In genomic region chr3:95141474-95141873, GRCm38 (mm10) we compare ENCODE assay signal across 12 mouse cellular contexts. TPM values are rescaled to one million over a fixed set of nuclear protein-coding genes. Genes with fewer than 3 reads are reported as not detected.
DNase-seq lines count a peak whose midpoint lies in the region; ATAC-seq and TF ChIP-seq lines count a peak whose summit lies in the region.
"Had no signal": no experiment of that assay in that cellular context is flagged by ENCODE, and none has a peak within 500 bp of the region (broad histone marks: within the 10 kb centered on the region; RNA-seq: fewer than 3 reads in every experiment).

No protein-coding gene starts in this region.

- no peaks in the 10 kb centered on the region for H3K36me3 ChIP-seq in lung, postnatal 0 days (ENCODE audit: insufficient read depth, low read length)
- peaks cover 18% of the 10 kb centered on the region; the same call in 1 of the 2 replicates for H3K36me3 ChIP-seq in hindbrain, embryonic 14.5 days (replicated peaks; ENCODE audit: control insufficient read depth, insufficient read depth)

- no peak for TF ChIP-seq EP300 in lung, postnatal 0 days (IDR thresholded peaks at IDR 0.05)

- no peaks in the 10 kb centered on the region for H3K9me3 ChIP-seq in lung, postnatal 0 days (ENCODE audit: low read length)
- H3K9me3 ChIP-seq in hindbrain, embryonic 14.5 days (ENCODE audit: control insufficient read depth, low read length), result no peaks in the 10 kb centered on the region
- H3K9me3 ChIP-seq: limb, embryonic 15.5 days; neural tube, embryonic 13.5 days had no signal

- no peak overlapping the region for H3K4me3 ChIP-seq in lung, postnatal 0 days (ENCODE audit: low read depth, low read length)
- no peak overlapping the region for H3K4me3 ChIP-seq in hindbrain, embryonic 14.5 days (replicated peaks; ENCODE audit: low read length)
- H3K4me3 ChIP-seq: limb, embryonic 15.5 days; neural tube, embryonic 13.5 days had no signal

- H3K4me1 ChIP-seq in lung, postnatal 0 days (ENCODE audit: insufficient read depth, low read depth, low read length), result no peaks in the 10 kb centered on the region
- no peaks in the 10 kb centered on the region for H3K4me1 ChIP-seq in hindbrain, embryonic 14.5 days (replicated peaks; ENCODE audit: control insufficient read depth, insufficient read depth, low read length)
- H3K4me1 ChIP-seq: limb, embryonic 15.5 days had no signal

- DNase-seq in lung, postnatal 0 days (ENCODE audit: low spot score), result no peak
- no peak for DNase-seq in lung, postnatal 10 days
- peak; percentile 86 for DNase-seq in induced T-regulatory cell, adult 2 months (ENCODE audit: low read depth)
- DNase-seq in naive thymus-derived CD4-positive, alpha-beta T cell, adult 2 months (ENCODE audit: low read depth), result peak; percentile 84
- DNase-seq in thymus, postnatal 4 days, result peak; percentile 79
- no peak for DNase-seq in right cerebral cortex, postnatal 4 days
- DNase-seq in c-Kit-positive CD71-positive TER-119-positive erythroid progenitor cells, embryonic 14.5 days (ENCODE audit: low spot score), result no peak
- no peak for DNase-seq in hindbrain, embryonic 14.5 days (ENCODE audit: low spot score)
- DNase-seq: kidney, postnatal 14 days had no signal

- H3K27ac ChIP-seq in lung, postnatal 0 days (ENCODE audit: low read length), result peak overlapping the region; percentile 14; the same call in 1 of the 2 replicates
- H3K27ac ChIP-seq in hindbrain, embryonic 14.5 days, result no peak overlapping the region
- H3K27ac ChIP-seq: limb, embryonic 15.5 days; neural tube, embryonic 13.5 days had no signal

- no peak for TF ChIP-seq CTCF in lung, postnatal 0 days (IDR thresholded peaks at IDR 0.05)

- no peaks in the 10 kb centered on the region for H3K27me3 ChIP-seq in lung, postnatal 0 days (replicated peaks; ENCODE audit: insufficient read depth, low read length)
- no peaks in the 10 kb centered on the region for H3K27me3 ChIP-seq in hindbrain, embryonic 14.5 days (ENCODE audit: control insufficient read depth, insufficient read depth, low read length)
- H3K27me3 ChIP-seq: limb, embryonic 15.5 days; neural tube, embryonic 13.5 days; Patski had no signal

- WGBS in lung, postnatal 0 days, result 78% methylated on average over 9 of the region's 9 CpGs
- 93% methylated on average over 9 of the region's 9 CpGs for WGBS in hindbrain, embryonic 14.5 days

- no peak overlapping the region for H3K9ac ChIP-seq in lung, postnatal 0 days (replicated peaks; ENCODE audit: low read depth)
- H3K9ac ChIP-seq in hindbrain, embryonic 14.5 days, result no peak overlapping the region
- H3K9ac ChIP-seq: limb, embryonic 15.5 days; neural tube, embryonic 13.5 days had no signal

- H3K4me2 ChIP-seq in lung, postnatal 0 days (replicated peaks; ENCODE audit: low read depth, low read length), result no peak overlapping the region
- no peak overlapping the region for H3K4me2 ChIP-seq in hindbrain, embryonic 14.5 days (replicated peaks)
- H3K4me2 ChIP-seq: limb, embryonic 15.5 days; neural tube, embryonic 13.5 days had no signal

- no peak for ATAC-seq in lung, postnatal 0 days
- no peak for ATAC-seq in hindbrain, embryonic 14.5 days (ENCODE audit: low FRiP score)
- ATAC-seq: Patski had no signal

RNA-seq across cellular contexts. Expression of gene Tnfaip8l2, which starts 0.7 kb away (rescaled TPM):
- polyA plus RNA-seq in lung, postnatal 0 days (2015; fragmentation: Nextera tagmentation; extraction: Ambion mirVana), result 9.0 and 9.7 TPM in 2 replicates
- 2.3 and 2.7 TPM in 2 replicates for polyA plus RNA-seq in hindbrain, embryonic 14.5 days (2014; fragmentation: Nextera tagmentation; extraction: Ambion mirVana)

RNA-seq across cellular contexts. Expression of gene Lysmd1, which starts 7.6 kb away (rescaled TPM):
- 13.3 and 14.0 TPM in 2 replicates for polyA plus RNA-seq in lung, postnatal 0 days (2015; fragmentation: Nextera tagmentation; extraction: Ambion mirVana)
- polyA plus RNA-seq in hindbrain, embryonic 14.5 days (2014; fragmentation: Nextera tagmentation; extraction: Ambion mirVana), result 34.0 and 35.7 TPM in 2 replicates

RNA-seq across cellular contexts. Expression of gene Scnm1, which starts 7.7 kb away (rescaled TPM):
- polyA plus RNA-seq in lung, postnatal 0 days (2015; fragmentation: Nextera tagmentation; extraction: Ambion mirVana), result 51.8 and 54.1 TPM in 2 replicates
- polyA plus RNA-seq in hindbrain, embryonic 14.5 days (2014; fragmentation: Nextera tagmentation; extraction: Ambion mirVana), result 71.4 and 82.4 TPM in 2 replicates

RNA-seq across cellular contexts. Expression of gene Tmod4, which starts 17.2 kb away (rescaled TPM):
- polyA plus RNA-seq in lung, postnatal 0 days (2015; fragmentation: Nextera tagmentation; extraction: Ambion mirVana), result 2.0 and 2.9 TPM in 2 replicates
- polyA plus RNA-seq in hindbrain, embryonic 14.5 days (2014; fragmentation: Nextera tagmentation; extraction: Ambion mirVana), result 0.61 and 1.7 TPM in 2 replicates

RNA-seq across cellular contexts. Expression of gene Sema6c, which starts 18.8 kb away (rescaled TPM):
- 1.3 and 1.8 TPM in 2 replicates for polyA plus RNA-seq in lung, postnatal 0 days (2015; fragmentation: Nextera tagmentation; extraction: Ambion mirVana)
- 35.8 and 36.5 TPM in 2 replicates for polyA plus RNA-seq in hindbrain, embryonic 14.5 days (2014; fragmentation: Nextera tagmentation; extraction: Ambion mirVana)

Comparison
In these comparisons a context has a peak if more than half of its experiments do, and no peak if none do; other contexts are left out.
1. DNase-seq: peak in induced T-regulatory cell, adult 2 months (single experiment), naive thymus-derived CD4-positive, alpha-beta T cell, adult 2 months (single experiment) and thymus, postnatal 4 days (single experiment); none in lung, postnatal 0 days (single experiment), lung, postnatal 10 days (single experiment), right cerebral cortex, postnatal 4 days (single experiment), c-Kit-positive CD71-positive TER-119-positive erythroid progenitor cells, embryonic 14.5 days (single experiment) and hindbrain, embryonic 14.5 days (single experiment).